Mouse (Mus musculus): ENCODE measurements at regions not wholly inside any gene's neighbourhood (a gene's known extent, or its start where the extent isn't known, plus 50 kb on each side); places are given as distances from the start of the nearest gene placed in this dataset.

DNA sequence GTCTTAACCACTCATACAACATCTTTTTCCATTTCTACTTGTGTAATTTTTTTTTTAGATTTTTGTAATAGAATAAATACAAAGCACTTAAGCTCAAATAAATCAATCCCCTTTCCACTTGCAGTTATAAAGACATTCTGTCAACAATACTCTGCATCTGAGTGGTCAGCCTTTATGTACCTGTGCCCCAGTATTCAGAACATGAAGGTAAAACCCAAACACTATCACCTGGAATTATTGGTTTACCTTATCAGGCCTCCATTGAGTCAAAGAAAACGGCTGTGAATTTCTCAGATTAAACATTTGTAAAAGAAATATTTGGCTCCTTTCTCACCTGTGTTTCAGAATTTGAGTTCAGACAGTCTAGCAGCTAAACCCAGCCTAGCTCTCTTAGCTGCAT, 422.0 kb upstream of the Sptlc3 start:
- no peak for TF ChIP-seq RCOR1 (IDR thresholded peaks at IDR 0.05; ENCODE audit: low read depth, low read length)
- no peak for TF ChIP-seq JUND (IDR thresholded peaks at IDR 0.05; ENCODE audit: low read depth, low read length)
- no peak for TF ChIP-seq GABPA (IDR thresholded peaks at IDR 0.05; ENCODE audit: low read depth, low read length)
- TF ChIP-seq TCF12 (IDR thresholded peaks at IDR 0.05; ENCODE audit: low read depth, low read length), result no peak
- TF ChIP-seq ELF1 (IDR thresholded peaks at IDR 0.05; ENCODE audit: low read depth, low read length), result no peak
- TF ChIP-seq MXI1 (IDR thresholded peaks at IDR 0.05; ENCODE audit: low read depth, low read length), result no peak
- TF ChIP-seq NELFE (IDR thresholded peaks at IDR 0.05; ENCODE audit: low read depth, low read length), result no peak
- no peak for TF ChIP-seq POLR2AphosphoS2 (IDR thresholded peaks at IDR 0.05; ENCODE audit: low read length)
- no peak for TF ChIP-seq CTCF (IDR thresholded peaks at IDR 0.05 in 2 of 3, conservative IDR thresholded peaks at IDR 0.05 in 1 of 3; ENCODE audit: control insufficient read depth in 1 of 3, insufficient read depth in 1 of 3, low read depth in 2 of 3, low read length in 3 of 3, poor library complexity in 1 of 3, severe bottlenecking in 1 of 3)
- no peak for DNase-seq (ENCODE audit: low read depth, low spot score)
- H3K27me3 ChIP-seq (ENCODE audit: control insufficient read depth in 1 of 2, insufficient read depth in 2 of 2, low read length in 2 of 2), result no peaks in the 10 kb centered on the region
- H3K9ac ChIP-seq (ENCODE audit: control insufficient read depth, low read depth, low read length, poor library complexity, severe bottlenecking), result no peak overlapping the region
- no peaks in the 10 kb centered on the region for H3K36me3 ChIP-seq (ENCODE audit: control insufficient read depth in 1 of 2, insufficient read depth in 2 of 2, low read length in 2 of 2)
- H3K9me3 ChIP-seq (replicated peaks; ENCODE audit: insufficient read depth, low read length), result no peaks in the 10 kb centered on the region
- H3K79me2 ChIP-seq (ENCODE audit: control insufficient read depth, insufficient read depth, low read length, poor library complexity), result no peaks in the 10 kb centered on the region
- H3K27ac ChIP-seq (ENCODE audit: control insufficient read depth, low read depth, low read length), result no peak overlapping the region
- H3K4me1 ChIP-seq (ENCODE audit: control insufficient read depth in 1 of 2, insufficient read depth in 2 of 2, low read length in 2 of 2), result no peaks in the 10 kb centered on the region
- no peak overlapping the region for H3K4me3 ChIP-seq (ENCODE audit: control insufficient read depth in 1 of 2, insufficient read depth in 1 of 2, low read depth in 2 of 2, low read length in 2 of 2)

DNA sequence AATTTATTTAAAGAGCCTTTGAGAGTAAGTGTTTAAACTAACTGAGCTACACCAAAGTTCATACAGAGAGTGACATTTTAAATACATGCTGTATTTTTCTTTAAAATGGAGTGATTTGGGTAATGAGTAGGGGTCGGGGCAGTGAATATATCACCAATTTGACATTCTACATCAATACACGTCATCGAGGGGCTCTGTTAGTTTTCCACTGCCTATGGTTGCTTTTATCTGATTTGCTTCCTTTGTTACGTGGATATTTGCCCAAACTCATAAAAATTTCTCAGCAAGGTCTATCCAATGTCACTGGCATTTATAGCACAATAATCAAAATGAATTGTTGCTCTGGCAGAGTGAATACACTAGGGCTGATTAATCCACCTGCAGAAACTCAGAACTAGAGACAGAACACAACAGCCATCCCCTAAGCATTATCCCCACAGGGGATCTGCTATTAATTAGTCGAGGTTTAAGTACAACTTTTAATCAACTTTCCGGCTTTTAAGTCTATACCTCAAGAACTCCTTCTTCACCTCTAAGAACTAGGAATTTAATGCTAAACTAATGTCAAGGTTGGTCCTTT, 400.1 kb upstream of the Sptlc3 start:
- Histone ChIP-seq H3K27ac (ENCODE audit: control insufficient read depth, low read depth, low read length) (no peak overlapping the region), H3K36me3 (ENCODE audit: control insufficient read depth in 1 of 2, insufficient read depth in 2 of 2, low read length in 2 of 2) (no peaks in the 10 kb centered on the region), H3K79me2 (ENCODE audit: control insufficient read depth, insufficient read depth, low read length, poor library complexity) (no peaks in the 10 kb centered on the region), H3K9me3 (replicated peaks; ENCODE audit: insufficient read depth, low read length) (no peaks in the 10 kb centered on the region), H3K9ac (ENCODE audit: control insufficient read depth, low read depth, low read length, poor library complexity, severe bottlenecking) (no peak overlapping the region), H3K27me3 (ENCODE audit: control insufficient read depth in 1 of 2, insufficient read depth in 2 of 2, low read length in 2 of 2) (no peaks in the 10 kb centered on the region), H3K4me3 (ENCODE audit: control insufficient read depth in 1 of 2, insufficient read depth in 1 of 2, low read depth in 2 of 2, low read length in 2 of 2) (no peak overlapping the region), H3K4me1 (ENCODE audit: control insufficient read depth in 1 of 2, insufficient read depth in 2 of 2, low read length in 2 of 2) (no peaks in the 10 kb centered on the region)
- TF ChIP-seq USF1 (IDR thresholded peaks at IDR 0.05; ENCODE audit: low read depth, low read length) (no peak), ZC3H11A (IDR thresholded peaks at IDR 0.05; ENCODE audit: low read depth, low read length) (no peak), SMC3 (IDR thresholded peaks at IDR 0.05; ENCODE audit: low read depth, low read length) (no peak), TBP (IDR thresholded peaks at IDR 0.05; ENCODE audit: low read depth, low read length) (no peak), UBTF (IDR thresholded peaks at IDR 0.05; ENCODE audit: borderline replicate concordance, insufficient read depth, low read depth, low read length) (no peak), ZKSCAN1 (IDR thresholded peaks at IDR 0.05; ENCODE audit: low read depth, low read length) (no peak), POLR2AphosphoS2 (IDR thresholded peaks at IDR 0.05; ENCODE audit: low read length) (no peak), GABPA (IDR thresholded peaks at IDR 0.05; ENCODE audit: low read depth, low read length) (no peak), MAFK (IDR thresholded peaks at IDR 0.05; ENCODE audit: borderline replicate concordance, low read depth, low read length) (no peak), MEF2A (IDR thresholded peaks at IDR 0.05; ENCODE audit: extremely low read depth, insufficient replicate concordance, low read depth, low read length, poor library complexity, severe bottlenecking) (no peak), MYB (IDR thresholded peaks at IDR 0.05; ENCODE audit: low read depth, low read length) (no peak), CHD1 (IDR thresholded peaks at IDR 0.05; ENCODE audit: low read depth, low read length) (no peak), BHLHE40 (IDR thresholded peaks at IDR 0.05; ENCODE audit: borderline replicate concordance, low read depth, low read length) (no peak), HCFC1 (IDR thresholded peaks at IDR 0.05; ENCODE audit: low read depth, low read length) (no peak), JUND (IDR thresholded peaks at IDR 0.05; ENCODE audit: low read depth, low read length) (no peak), E2F4 (IDR thresholded peaks at IDR 0.05; ENCODE audit: borderline replicate concordance, low read depth, low read length) (no peak), MAZ (IDR thresholded peaks at IDR 0.05; ENCODE audit: low read depth, low read length) (no peak), ZNF384 (IDR thresholded peaks at IDR 0.05; ENCODE audit: low read depth, low read length) (no peak)
- no peak for DNase-seq (ENCODE audit: low read depth, low spot score)
